Mouse (Mus musculus) kidney, adult 8-10 months (tissue): ENCODE measurements around the gene Vps9d1.
"Not testable (repeated sequence)": the region's sequence is repeated elsewhere in the genome, so short reads cannot be mapped to it uniquely, and the experiment has no call there.

Source experiments
- DNase-seq, 2 experiments: peaks; one replicate each; pipeline ENCODE4 v3.0.0; 2022

The Vps9d1 gene

GRCm38 (mm10) chr8:123212321-123213117, 41.6 kb downstream of the Vps9d1 start, which contains the start of the genes Chmp1a and Spata33:
Chmp1a (minus strand) TSS chr8:123212763.
Spata33 (plus strand) TSS chr8:123212832.
- peak; percentile 94 to 96 for DNase-seq

- DNase-seq = no peak
Observed at GRCm38 (mm10) chr8:123211876-123212275, 42.3 kb downstream of the Vps9d1 start.

DNA sequence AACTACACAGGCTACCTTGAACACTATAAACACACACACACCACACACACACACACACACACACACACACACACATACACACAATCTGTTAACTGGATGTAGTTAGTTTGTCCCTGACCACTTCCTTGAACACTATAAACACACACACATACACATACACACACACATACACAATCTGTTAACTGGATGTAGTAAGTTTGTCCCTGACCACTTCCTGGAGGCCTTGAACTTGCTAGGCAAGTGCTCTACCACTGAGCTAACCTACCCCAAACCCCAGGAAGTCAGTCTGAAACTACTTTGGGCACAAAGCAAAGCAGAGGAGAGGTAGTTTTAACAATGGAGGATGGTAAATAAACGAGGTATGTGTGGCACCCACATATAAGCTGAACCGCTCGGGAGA, 50.6 kb downstream of the Vps9d1 start:
- DNase-seq = no peak

DNA sequence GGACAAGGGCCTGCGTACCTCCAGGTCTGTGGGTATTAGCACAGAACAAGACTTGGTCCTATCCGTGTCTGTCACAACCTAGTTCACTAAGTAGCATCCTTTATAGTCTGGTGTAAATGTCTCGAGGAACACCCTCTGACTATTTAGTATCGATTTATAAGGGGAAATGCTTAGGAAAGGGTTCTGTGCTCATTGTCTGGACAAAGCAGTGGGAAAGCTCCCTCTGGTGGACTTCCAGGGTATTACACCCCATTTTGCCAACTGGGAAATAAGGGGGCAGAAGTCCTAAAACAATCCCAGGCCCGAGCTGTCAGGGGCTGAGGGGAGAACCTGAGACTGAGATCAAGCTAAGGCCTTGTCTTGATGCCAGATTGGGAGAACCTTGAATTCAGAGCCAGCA, 51.9 kb downstream of the Vps9d1 start:
- DNase-seq = peak; percentile 43 to 77

DNA sequence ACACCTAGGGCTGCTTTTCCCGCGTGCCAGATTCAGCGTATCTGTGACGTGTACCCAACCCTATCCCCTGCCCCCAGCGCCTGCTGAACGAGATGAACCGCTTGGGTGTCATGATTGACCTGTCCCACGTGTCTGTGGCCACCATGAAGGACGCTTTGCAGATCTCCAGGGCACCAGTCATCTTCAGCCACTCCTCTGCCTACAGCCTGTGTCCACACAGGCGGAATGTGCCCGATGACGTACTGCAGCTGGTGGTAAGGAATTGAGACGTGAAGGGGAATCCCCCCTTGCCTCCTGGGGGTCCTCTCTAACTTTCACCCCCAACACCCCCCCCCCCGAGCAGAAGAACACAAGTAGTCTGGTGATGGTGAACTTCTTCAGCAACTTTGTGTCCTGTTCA, 54.3 kb downstream of the Vps9d1 start:
- no peak for DNase-seq

- not testable (repeated sequence) for DNase-seq
Observed at GRCm38 (mm10) chr8:123197016-123197415, 57.1 kb downstream of the Vps9d1 start.

DNA sequence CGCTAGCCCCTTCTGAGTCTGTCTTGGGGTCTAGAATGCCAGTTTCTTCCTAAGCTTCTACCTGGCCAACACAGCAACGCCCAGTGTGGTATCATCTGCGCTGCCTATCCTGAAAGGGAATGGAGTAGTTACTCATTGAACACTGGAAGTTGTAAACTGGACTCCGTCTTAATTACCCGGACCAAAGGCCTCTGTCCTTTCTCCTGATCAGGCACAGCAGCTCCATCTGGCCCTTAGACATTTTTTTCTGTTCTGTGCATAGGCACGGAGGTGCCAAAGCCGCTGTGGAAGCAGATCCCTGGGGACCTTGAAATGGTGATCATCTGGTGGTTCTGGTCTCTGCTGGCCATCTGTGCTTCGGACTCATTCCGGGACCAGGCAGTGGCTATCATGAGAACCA, 60.4 kb downstream of the Vps9d1 start:
- DNase-seq = peak; percentile 56 to 63
